Mouse (Mus musculus): ENCODE results near the gene Rapgef5.
A peak's percentile ranks its signal among the peaks of the same experiment; 100 is the strongest.

Rapgef5 gene

GRCm38 (mm10) chr12:117516179-117516578, at the start of gene Rapgef5:
Gene Rapgef5 (plus strand): TSS chr12:117516479.
- DNase-seq: no peak

GRCm38 (mm10) chr12:117468329-117468728, 48.0 kb upstream of the Rapgef5 start:
- DNase-seq: no peak

GRCm38 (mm10) chr12:117479014-117479413, 37.3 kb upstream of the Rapgef5 start:
- DNase-seq: no peak

- DNase-seq: no peak
These were observed 36.6 kb upstream of the Rapgef5 start for GRCm38 (mm10) chr12:117479680-117480079.

- no peak for DNase-seq
These were observed 35.3 kb upstream of the Rapgef5 start for GRCm38 (mm10) chr12:117480958-117481357.

- DNase-seq: no peak
These were observed 33.6 kb upstream of the Rapgef5 start for GRCm38 (mm10) chr12:117482665-117483064.

GRCm38 (mm10) chr12:117486118-117487057, 29.9 kb upstream of the Rapgef5 start:
- DNase-seq: no peak

- no peak for DNase-seq
These were observed 19.6 kb upstream of the Rapgef5 start for GRCm38 (mm10) chr12:117496501-117497176.

GRCm38 (mm10) chr12:117497361-117497760, 18.9 kb upstream of the Rapgef5 start:
- DNase-seq: no peak

GRCm38 (mm10) chr12:117499242-117499641, 17.0 kb upstream of the Rapgef5 start:
- DNase-seq: no peak

GRCm38 (mm10) chr12:117501180-117501579, 15.1 kb upstream of the Rapgef5 start:
- DNase-seq: peak; percentile 16

- no peak for DNase-seq
These were observed 13.4 kb upstream of the Rapgef5 start for GRCm38 (mm10) chr12:117502834-117503233.

- DNase-seq: no peak
These were observed 11.1 kb upstream of the Rapgef5 start for GRCm38 (mm10) chr12:117505163-117505562.

GRCm38 (mm10) chr12:117507772-117508171, 8.5 kb upstream of the Rapgef5 start:
- no peak for DNase-seq

GRCm38 (mm10) chr12:117509919-117510318, 6.4 kb upstream of the Rapgef5 start:
- no peak for DNase-seq

GRCm38 (mm10) chr12:117512468-117512867, 3.8 kb upstream of the Rapgef5 start:
- no peak for DNase-seq

- no peak for DNase-seq
These were observed 2.9 kb upstream of the Rapgef5 start for GRCm38 (mm10) chr12:117513150-117513932.

- DNase-seq: no peak
These were observed 1.1 kb downstream of the Rapgef5 start for GRCm38 (mm10) chr12:117517275-117517936.

GRCm38 (mm10) chr12:117524311-117525013, 8.2 kb downstream of the Rapgef5 start:
- no peak for DNase-seq

- DNase-seq: peak; percentile 11
These were observed 11.6 kb downstream of the Rapgef5 start for GRCm38 (mm10) chr12:117527889-117528288.

GRCm38 (mm10) chr12:117528509-117529145, 12.3 kb downstream of the Rapgef5 start:
- DNase-seq: no peak

All from right cerebral cortex, postnatal 4 days (tissue).